7 mouse cellular contexts compared by ENCODE assay signal in genomic region chr1:37451270-37451669, GRCm38 (mm10).
"Had no signal": no experiment of that assay in that cellular context is flagged by ENCODE, and none has a peak within 500 bp of the region (broad histone marks: within the 10 kb centered on the region; RNA-seq: fewer than 3 reads in every experiment).

No protein-coding gene starts in this region.

- DNase-seq: kidney, adult 2 months; kidney, postnatal 25 days; liver, postnatal 0 days; lung, embryonic 14.5 days; thymus, adult 2 months; thymus, postnatal 14 days; thymus, postnatal 4 days had no signal
